Mouse (Mus musculus) limb, embryonic 11.5 days (tissue): ENCODE results near the gene Actc1. TPM values are rescaled to one million over a fixed set of nuclear protein-coding genes. Genes with fewer than 3 reads are reported as not detected.

Experiments
- ATAC-seq: fragments of 200-750 bp; cut with Nextera tagmentation; 2 replicates; pipeline ENCODE4 v1.8.0; 2017; ENCODE audit warnings: low read depth; ENCODE audit not compliant: insufficient number of reproducible peaks, low FRiP score, low TSS enrichment
- DNase-seq: peaks from one replicate; pipeline ENCODE4 v3.0.0-alpha.2; 2015; ENCODE audit warnings: low spot score
- H3K27ac ChIP-seq: fragments of 300-500 bp; sonication (generic); replicated peaks from 2 replicates; pipeline ENCODE4 v1.5.1; 2014; ENCODE audit warnings: low read depth, mild to moderate bottlenecking, low read length
- H3K27me3 ChIP-seq: fragments of 300-500 bp; sonication (generic); 2 replicates; pipeline ENCODE4 v1.6.1; 2014; ENCODE audit warnings: mild to moderate bottlenecking, low read length, mixed read lengths; ENCODE audit not compliant: control insufficient read depth, insufficient read depth
- H3K36me3 ChIP-seq: fragments of 300-500 bp; sonication (generic); 2 replicates; pipeline ENCODE4 v1.6.1; 2014; ENCODE audit warnings: mild to moderate bottlenecking, low read length, moderate library complexity, mixed read lengths; ENCODE audit not compliant: control insufficient read depth, insufficient read depth
- H3K4me1 ChIP-seq: fragments of 300-500 bp; sonication (generic); 2 replicates; pipeline ENCODE4 v1.6.1; 2014; ENCODE audit warnings: low read length, mixed read lengths; ENCODE audit not compliant: control insufficient read depth, insufficient read depth
- H3K4me2 ChIP-seq: fragments of 300-500 bp; sonication (generic); 2 replicates; pipeline ENCODE4 v1.6.1; 2014; ENCODE audit warnings: low read depth, mild to moderate bottlenecking, moderate library complexity; ENCODE audit not compliant: severe bottlenecking
- H3K4me3 ChIP-seq: fragments of 300-500 bp; sonication (generic); 2 replicates; pipeline ENCODE4 v1.5.1; 2014; ENCODE audit warnings: low read depth, low read length
- H3K9ac ChIP-seq: fragments of 300-500 bp; sonication (generic); 2 replicates; pipeline ENCODE4 v1.6.1; 2014; ENCODE audit warnings: mild to moderate bottlenecking, low read length
- H3K9me3 ChIP-seq: fragments of 300-500 bp; sonication (generic); 2 replicates; pipeline ENCODE4 v1.6.1; 2016; ENCODE audit warnings: low read length; ENCODE audit not compliant: control insufficient read depth
- WGBS: fragments of 180-500 bp; shearing (Covaris S2); extraction: QIAGEN DNeasy Blood & Tissue Kit; methylation state at CpG from one replicate; pipeline ENCODE4 v1.1.7; 2014; 5-methylcytosine and 5-hydroxymethylcytosine counted together
- polyA plus RNA-seq: library from polyadenylated mRNA; unstranded; fragments of >200 nt; fragmentation: Nextera tagmentation; extraction: Ambion mirVana; gene quantifications from 2 replicates; pipeline ENCODE4 v1.2.1, GENCODE M21; 2014

Gene Actc1
- polyA plus RNA-seq, 1 experiment from 2014 or later: 95.4 TPM

DNA sequence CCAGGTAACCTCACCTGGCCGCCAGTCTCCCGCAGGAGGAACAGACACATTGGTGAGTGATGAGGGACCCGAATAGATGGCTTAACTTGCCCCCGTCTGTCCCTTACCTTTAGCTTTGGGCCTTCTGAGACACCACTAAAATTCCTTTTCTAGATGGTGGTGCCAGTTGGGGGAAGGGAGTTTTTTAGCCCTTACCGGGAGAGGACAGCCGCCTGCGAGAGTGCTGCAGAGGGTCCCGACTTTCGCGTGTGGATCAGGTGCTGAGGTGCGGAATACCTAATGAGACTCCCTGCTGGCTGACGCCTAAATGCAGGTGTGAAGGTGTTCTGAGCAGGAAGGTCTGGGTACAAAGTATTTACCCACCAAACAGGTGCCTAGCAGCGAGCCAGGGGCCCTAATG lies 39.5 kb downstream of the Actc1 start:
- Histone ChIP-seq H3K4me1 (0 out of 2 replicates have a peak, but pooled peaks cover 3% of the 10 kb centered on the region), H3K27me3 (peaks cover 31% of the 10 kb centered on the region), H3K9me3 (no peaks in the 10 kb centered on the region), H3K4me2 (peak overlapping the region; percentile 72), H3K9ac (no peak overlapping the region), H3K36me3 (no peaks in the 10 kb centered on the region), H3K4me3 (peak overlapping the region; percentile 33), H3K27ac (no peak overlapping the region)
- WGBS: 1% methylated on average over 13 of the region's 13 CpGs
- no peak for ATAC-seq
- DNase-seq: no peak

DNA sequence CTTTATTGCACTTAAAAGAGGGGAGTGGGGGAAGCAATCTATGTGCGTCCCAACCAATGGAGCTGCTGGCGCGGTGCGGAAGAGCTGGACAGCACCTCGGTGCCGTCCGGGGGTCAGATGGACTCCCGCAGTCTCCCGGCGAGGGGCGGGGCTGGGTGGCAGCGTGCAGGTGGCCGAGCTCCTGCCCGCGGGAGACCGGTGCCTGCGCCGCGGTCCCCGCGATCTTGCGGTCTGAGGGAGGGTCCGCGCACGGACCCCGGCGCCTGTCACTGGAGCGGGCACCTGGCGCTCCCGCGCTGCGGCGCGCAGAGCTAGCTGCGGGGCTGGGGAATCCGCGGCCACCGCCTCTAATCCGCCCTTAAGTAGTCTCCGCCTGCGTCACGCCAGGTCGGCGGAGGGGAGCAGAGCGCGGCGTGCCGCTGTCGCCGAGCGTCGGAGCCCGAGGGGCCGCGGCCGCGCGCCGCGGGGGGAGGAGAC lies 40.0 kb downstream of the Actc1 start, which contains the start of gene Gjd2:
TSS of gene Gjd2 (minus strand) at position 325 of the 477 bp plus-strand sequence.
- no peak within 1 kb of the TSS for H3K9ac ChIP-seq

DNA sequence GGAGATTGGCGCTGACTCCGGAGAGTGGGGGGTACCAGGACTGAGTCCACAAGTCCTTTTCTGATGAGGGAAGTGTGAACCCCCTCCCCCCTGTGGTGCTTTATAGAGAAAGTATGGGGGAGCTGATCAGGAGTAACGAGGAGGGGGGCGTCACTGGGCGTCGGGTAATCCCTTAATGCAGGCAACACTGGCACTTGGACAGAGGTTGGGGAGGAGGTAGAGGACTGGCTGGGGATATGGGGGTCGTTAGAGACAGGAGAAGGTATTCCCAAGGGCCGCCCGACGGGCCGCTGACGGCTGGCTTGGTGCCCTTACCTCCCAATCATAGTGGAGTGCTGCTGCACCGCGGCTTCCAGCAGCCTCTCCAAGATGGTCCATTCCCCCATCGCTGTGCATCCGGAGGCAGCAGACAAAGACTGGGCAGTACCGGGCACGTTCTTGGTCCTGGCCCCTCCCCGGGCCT lies 40.6 kb downstream of the Actc1 start:
- 5% methylated on average over 19 of the region's 19 CpGs for WGBS
- ATAC-seq: no peak
- no peak overlapping the region for H3K27ac ChIP-seq
- peak; percentile 23 for DNase-seq
- peak overlapping the region; percentile 72; the same call in 1 of the 2 replicates for H3K4me2 ChIP-seq
- 0 out of 2 replicates have a peak, but pooled peaks cover 3% of the 10 kb centered on the region for H3K4me1 ChIP-seq
- no peaks in the 10 kb centered on the region for H3K9me3 ChIP-seq
- no peak overlapping the region for H3K9ac ChIP-seq
- peak overlapping the region; percentile 33 for H3K4me3 ChIP-seq
- no peaks in the 10 kb centered on the region for H3K36me3 ChIP-seq
- peaks cover 31% of the 10 kb centered on the region for H3K27me3 ChIP-seq

More for the DNA sequence above, 40.0 kb downstream of the Actc1 start, which contains the start of gene Gjd2:
- peak; percentile 27 for DNase-seq
- under 1% methylated on average over 57 of the region's 60 CpGs for WGBS
- H3K4me2 ChIP-seq: peak within 1 kb of the TSS; percentile 72
- H3K27ac ChIP-seq: no peak within 1 kb of the TSS
- no peaks in the 10 kb centered on the region for H3K36me3 ChIP-seq
- peak within 1 kb of the TSS; percentile 33 for H3K4me3 ChIP-seq
- no peaks in the 10 kb centered on the region for H3K9me3 ChIP-seq
- H3K4me1 ChIP-seq: 0 out of 2 replicates have a peak, but pooled peaks cover 3% of the 10 kb centered on the region
- ATAC-seq: peak; percentile 51; the same call in 1 of the 2 replicates
- peaks cover 31% of the 10 kb centered on the region for H3K27me3 ChIP-seq

DNA sequence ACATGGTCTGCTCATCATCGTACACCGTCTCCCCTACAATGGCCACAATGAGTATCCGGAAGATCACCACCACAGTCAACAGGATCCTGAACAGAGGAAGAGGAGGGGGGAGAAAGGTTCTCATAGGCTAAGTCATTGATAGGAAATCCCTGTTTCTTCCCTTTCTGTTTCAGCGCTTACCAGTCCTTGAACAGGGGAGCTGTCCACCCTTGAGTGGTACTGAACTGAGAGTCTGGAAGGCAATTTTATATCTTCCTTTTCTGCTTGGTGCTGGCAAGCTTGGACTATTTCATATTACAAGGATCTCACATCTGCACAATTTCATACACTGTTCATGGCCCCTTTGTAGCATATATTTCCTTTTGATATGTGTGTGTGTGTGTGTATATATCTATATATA lies 41.5 kb downstream of the Actc1 start:
- WGBS: 47% methylated on average over 4 of the region's 4 CpGs
- ATAC-seq (peak; percentile 31; the same call in 1 of the 2 replicates), DNase-seq (peak; percentile 82)
- H3K9me3 ChIP-seq: no peaks in the 10 kb centered on the region
- no peak overlapping the region for H3K4me2 ChIP-seq
- peaks cover 31% of the 10 kb centered on the region for H3K27me3 ChIP-seq
- H3K27ac ChIP-seq: no peak overlapping the region
- H3K4me3 ChIP-seq: no peak overlapping the region
- H3K9ac ChIP-seq: no peak overlapping the region
- 0 out of 2 replicates have a peak, but pooled peaks cover 3% of the 10 kb centered on the region for H3K4me1 ChIP-seq
- H3K36me3 ChIP-seq: no peaks in the 10 kb centered on the region

DNA sequence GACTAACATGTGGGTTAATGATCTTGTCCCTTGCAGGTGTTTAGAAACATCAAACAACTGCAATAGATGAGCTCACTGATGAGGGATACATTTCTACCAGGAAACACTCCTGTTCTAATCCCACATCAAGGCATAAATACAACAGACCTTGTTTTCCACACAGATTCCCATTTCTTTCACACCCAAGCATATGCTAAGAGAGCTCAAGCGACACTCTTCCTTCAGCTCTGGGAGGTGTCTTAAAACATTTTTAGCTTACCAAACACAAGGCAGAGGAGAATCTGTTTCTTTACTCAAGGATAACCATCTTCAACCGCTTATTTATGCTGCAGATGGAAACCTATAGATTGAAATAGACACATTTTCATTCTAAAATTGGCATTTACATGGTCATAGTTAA lies 45.0 kb downstream of the Actc1 start:
- Histone ChIP-seq H3K27ac (no peak overlapping the region), H3K4me3 (no peak overlapping the region), H3K4me2 (no peak overlapping the region), H3K27me3 (peaks cover 13% of the 10 kb centered on the region), H3K36me3 (no peaks in the 10 kb centered on the region), H3K9me3 (no peaks in the 10 kb centered on the region), H3K4me1 (no peaks in the 10 kb centered on the region), H3K9ac (no peak overlapping the region)
- DNase-seq (no peak), ATAC-seq (no peak)
- WGBS: 89% methylated on average over 2 of the region's 2 CpGs

DNA sequence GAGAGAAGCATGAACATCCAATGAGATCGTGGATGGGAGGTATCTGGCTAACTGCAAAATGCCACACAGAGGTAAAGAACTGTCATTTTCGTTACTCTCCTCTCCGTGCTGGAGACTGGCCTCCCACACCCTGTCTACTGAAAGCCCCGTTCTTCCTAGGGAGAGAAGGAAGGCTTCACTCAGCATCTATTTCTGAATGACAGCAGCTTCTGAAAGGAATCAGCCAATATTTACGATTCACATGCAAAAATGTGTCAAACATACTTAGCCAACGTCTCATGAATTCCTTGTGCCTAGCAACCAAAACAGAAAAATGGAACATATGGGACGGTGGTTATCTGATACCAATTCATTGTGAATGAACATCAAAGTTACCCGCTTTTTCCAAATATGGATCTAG lies 55.9 kb downstream of the Actc1 start:
- Histone ChIP-seq H3K4me3 (no peak overlapping the region), H3K27me3 (no peaks in the 10 kb centered on the region), H3K27ac (no peak overlapping the region), H3K4me2 (no peak overlapping the region), H3K4me1 (no peaks in the 10 kb centered on the region), H3K9ac (no peak overlapping the region), H3K9me3 (no peaks in the 10 kb centered on the region), H3K36me3 (no peaks in the 10 kb centered on the region)
- ATAC-seq: no peak
- DNase-seq: no peak
- WGBS: 79% methylated on average over 8 of the region's 8 CpGs

Other genes starting within 250 kb of the Actc1 start
- gene Scg5, start 224.4 kb downstream of the Actc1 start, polyA plus RNA-seq: 0.57 and 1.5 TPM in 2 replicates
- 5.7 and 7.3 TPM in 2 replicates for gene Arhgap11a, start 204.9 kb downstream of the Actc1 start, polyA plus RNA-seq
- gene Gjd2, start 39.9 kb downstream of the Actc1 start, polyA plus RNA-seq: not detected in 2 replicates
- gene Aqr, start 133.5 kb upstream of the Actc1 start, polyA plus RNA-seq: 66.4 and 67.9 TPM in 2 replicates
- gene Zfp770, start 147.9 kb upstream of the Actc1 start, polyA plus RNA-seq: 4.8 and 5.3 TPM in 2 replicates